Mouse (Mus musculus): Measurements from ENCODE around the gene Gper1. TPM values are rescaled to one million over a fixed set of nuclear protein-coding genes. Genes with fewer than 3 reads are reported as not detected.

Gper1 gene
- polyA plus RNA-seq, 1 experiment from 2014 or later = 2.1 TPM

DNA sequence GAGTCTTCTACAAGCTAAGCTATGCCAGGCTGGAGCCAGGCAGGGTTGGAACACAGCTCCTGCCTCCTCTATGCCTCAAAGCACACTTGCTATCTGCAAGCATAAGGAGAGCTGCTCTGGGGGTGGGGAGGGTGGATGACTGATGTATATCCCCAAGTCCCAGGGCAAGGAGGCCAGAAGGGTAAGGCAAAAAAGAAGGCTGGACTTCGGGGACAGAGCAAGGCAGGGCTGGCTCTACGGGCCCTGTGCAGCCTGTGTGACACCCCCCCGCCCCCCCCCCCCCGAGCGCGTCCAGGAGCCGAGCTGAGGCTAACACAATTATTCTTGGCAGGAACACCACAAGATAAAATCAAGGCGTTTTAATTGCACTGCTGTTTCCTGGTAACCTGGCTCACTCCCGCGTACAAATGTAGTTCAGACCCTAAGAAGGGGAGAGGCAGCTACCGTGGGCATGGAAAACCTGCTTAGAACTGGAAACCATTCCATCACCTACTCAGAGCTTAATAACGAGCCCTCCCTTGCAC lies 6.9 kb downstream of the Gper1 start:
- Histone ChIP-seq H3K4me3 (ENCODE audit: low read depth, low read length) (no peak overlapping the region), H3K27me3 (replicated peaks; ENCODE audit: control insufficient read depth, insufficient read depth, low read length) (no peaks in the 10 kb centered on the region), H3K27ac (ENCODE audit: low read depth) (no peak overlapping the region), H3K9ac (ENCODE audit: low read length) (no peak overlapping the region), H3K36me3 (ENCODE audit: control insufficient read depth, insufficient read depth, low read length) (no peaks in the 10 kb centered on the region), H3K4me2 (ENCODE audit: low read length) (no peak overlapping the region), H3K9me3 (ENCODE audit: control insufficient read depth, low read length) (no peaks in the 10 kb centered on the region), H3K4me1 (replicated peaks; ENCODE audit: control insufficient read depth, insufficient read depth, low read length) (peaks cover 9% of the 10 kb centered on the region; the same call in 1 of the 2 replicates)
- ATAC-seq (replicated peaks; ENCODE audit: low FRiP score, low TSS enrichment, low read depth) (no peak; the same call in 1 of the 2 replicates), DNase-seq (ENCODE audit: low spot score) (no peak)
- WGBS = 28% methylated on average over 12 of the region's 12 CpGs

DNA sequence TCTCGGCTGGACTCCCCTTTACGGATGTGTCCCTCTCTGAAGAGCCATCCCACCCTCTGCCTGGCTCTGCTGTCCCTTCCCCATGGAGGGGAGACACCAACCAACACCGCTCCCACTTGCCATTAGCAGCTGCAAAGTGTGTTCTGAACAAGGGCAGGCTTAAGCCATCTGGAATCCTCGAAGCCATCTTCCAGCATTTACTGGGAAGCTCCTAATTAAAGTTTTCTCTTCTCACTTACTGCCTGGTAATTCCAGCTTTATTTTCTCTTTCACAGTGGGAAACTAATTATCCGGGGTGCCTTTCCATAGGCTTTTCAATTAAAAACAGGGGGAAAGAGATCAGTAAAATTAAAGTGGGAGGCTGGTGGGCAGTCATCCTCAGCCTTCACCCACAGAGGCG lies 9.4 kb downstream of the Gper1 start:
- Histone ChIP-seq H3K4me3 (ENCODE audit: low read depth, low read length) (no peak overlapping the region), H3K9me3 (ENCODE audit: control insufficient read depth, low read length) (no peaks in the 10 kb centered on the region), H3K36me3 (ENCODE audit: control insufficient read depth, insufficient read depth, low read length) (no peaks in the 10 kb centered on the region), H3K9ac (ENCODE audit: low read length) (no peak overlapping the region), H3K27me3 (replicated peaks; ENCODE audit: control insufficient read depth, insufficient read depth, low read length) (no peaks in the 10 kb centered on the region), H3K27ac (ENCODE audit: low read depth) (no peak overlapping the region), H3K4me1 (replicated peaks; ENCODE audit: control insufficient read depth, insufficient read depth, low read length) (peaks cover 9% of the 10 kb centered on the region; the same call in 1 of the 2 replicates), H3K4me2 (ENCODE audit: low read length) (no peak overlapping the region)
- DNase-seq (ENCODE audit: low spot score) = no peak
- ATAC-seq (replicated peaks; ENCODE audit: low FRiP score, low TSS enrichment, low read depth) = no peak
- 82% methylated on average over 6 of the region's 6 CpGs for WGBS

DNA sequence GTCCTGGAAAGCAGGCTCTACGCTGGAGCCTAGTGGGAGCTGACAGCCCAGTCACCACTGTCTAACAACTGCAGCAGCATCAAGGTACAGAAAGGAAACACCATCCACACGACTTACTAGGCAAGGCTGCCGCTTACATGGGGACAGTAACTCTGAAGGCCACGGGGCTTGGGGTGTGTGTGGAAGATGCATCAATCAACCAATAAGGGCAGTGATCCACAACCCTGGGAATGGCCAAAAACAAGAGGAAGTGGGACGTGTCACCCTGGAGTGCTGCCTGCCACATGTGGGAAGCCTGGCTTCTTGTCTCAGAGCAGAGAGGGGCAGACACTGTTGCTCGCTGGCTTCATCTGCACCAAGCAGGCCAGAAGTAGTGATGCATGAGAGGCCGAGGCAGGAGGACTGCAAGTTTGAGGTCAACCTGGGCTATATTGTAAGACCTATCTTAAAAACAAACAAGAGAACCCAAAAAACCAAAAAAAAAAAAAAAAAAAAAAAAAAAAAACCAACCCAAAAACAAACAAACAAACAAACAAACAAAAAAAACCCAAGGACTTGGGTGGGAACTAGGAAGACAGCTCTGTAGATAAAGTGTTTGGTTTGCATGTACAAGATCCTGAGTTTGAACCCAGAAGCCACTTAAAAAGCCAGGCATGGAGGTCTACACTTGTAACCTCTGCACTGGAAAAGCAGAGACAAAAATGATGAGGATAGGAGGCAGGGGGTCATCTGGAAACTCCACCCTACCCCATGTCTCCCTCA lies 10.0 kb downstream of the Gper1 start:
- 72% methylated on average over 7 of the region's 7 CpGs for WGBS
- no peak for ATAC-seq (replicated peaks; ENCODE audit: low FRiP score, low TSS enrichment, low read depth)
- peaks cover 9% of the 10 kb centered on the region; the same call in 1 of the 2 replicates for H3K4me1 ChIP-seq (replicated peaks; ENCODE audit: control insufficient read depth, insufficient read depth, low read length)

DNA sequence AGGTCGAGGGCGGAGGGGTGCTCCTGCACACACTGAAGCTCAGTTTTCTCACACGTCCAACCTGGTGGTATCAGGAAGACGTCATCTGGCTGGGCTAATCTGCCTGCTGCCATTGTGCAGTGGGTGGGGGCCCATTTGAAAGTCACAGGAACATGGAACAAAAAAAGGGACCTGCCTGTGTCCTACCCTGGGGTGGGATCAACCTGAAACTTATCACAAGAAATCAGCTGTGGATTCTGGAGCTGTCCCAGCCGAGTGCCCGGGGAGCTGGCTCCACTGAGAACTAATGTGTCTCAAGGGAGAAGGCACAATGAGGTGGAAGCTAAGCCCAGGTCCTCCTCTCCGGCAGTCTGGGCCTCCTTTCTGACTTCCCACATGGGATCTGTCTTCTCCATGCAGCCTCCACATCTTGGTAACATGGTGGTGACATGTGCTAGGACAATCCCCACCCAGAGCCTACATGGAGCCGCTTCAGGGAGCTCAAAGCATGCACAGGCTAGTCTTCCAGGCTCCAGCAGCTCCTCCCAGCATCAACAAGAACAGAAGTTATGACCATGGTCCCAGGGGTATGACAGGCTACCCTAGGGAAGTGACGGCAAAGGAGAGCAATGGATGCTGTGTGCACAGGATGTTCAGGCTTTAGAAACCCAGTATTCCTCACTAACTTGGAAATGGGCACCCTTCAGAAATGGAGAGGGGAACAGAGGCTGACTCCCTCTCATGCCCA lies 11.1 kb downstream of the Gper1 start:
- H3K9me3 ChIP-seq (ENCODE audit: control insufficient read depth, low read length) = no peaks in the 10 kb centered on the region
- no peaks in the 10 kb centered on the region for H3K36me3 ChIP-seq (ENCODE audit: control insufficient read depth, insufficient read depth, low read length)
- no peak overlapping the region for H3K4me2 ChIP-seq (ENCODE audit: low read length)
- ATAC-seq (replicated peaks; ENCODE audit: low FRiP score, low TSS enrichment, low read depth) (no peak), DNase-seq (ENCODE audit: low spot score) (no peak)
- H3K4me3 ChIP-seq (ENCODE audit: low read depth, low read length) = no peak overlapping the region
- H3K27ac ChIP-seq (ENCODE audit: low read depth) = no peak overlapping the region
- no peak overlapping the region for H3K9ac ChIP-seq (ENCODE audit: low read length)
- WGBS = 79% methylated on average over 9 of the region's 9 CpGs
- H3K4me1 ChIP-seq (replicated peaks; ENCODE audit: control insufficient read depth, insufficient read depth, low read length) = peaks cover 9% of the 10 kb centered on the region; the same call in 1 of the 2 replicates
- no peaks in the 10 kb centered on the region for H3K27me3 ChIP-seq (replicated peaks; ENCODE audit: control insufficient read depth, insufficient read depth, low read length)

More for the DNA sequence above, 10.0 kb downstream of the Gper1 start:
- no peaks in the 10 kb centered on the region for H3K9me3 ChIP-seq (ENCODE audit: control insufficient read depth, low read length)
- no peak overlapping the region for H3K27ac ChIP-seq (ENCODE audit: low read depth)
- no peak overlapping the region for H3K9ac ChIP-seq (ENCODE audit: low read length)
- no peak overlapping the region for H3K4me3 ChIP-seq (ENCODE audit: low read depth, low read length)
- no peaks in the 10 kb centered on the region for H3K27me3 ChIP-seq (replicated peaks; ENCODE audit: control insufficient read depth, insufficient read depth, low read length)
- no peak overlapping the region for H3K4me2 ChIP-seq (ENCODE audit: low read length)
- H3K36me3 ChIP-seq (ENCODE audit: control insufficient read depth, insufficient read depth, low read length) = no peaks in the 10 kb centered on the region
- no peak for DNase-seq (ENCODE audit: low spot score)

DNA sequence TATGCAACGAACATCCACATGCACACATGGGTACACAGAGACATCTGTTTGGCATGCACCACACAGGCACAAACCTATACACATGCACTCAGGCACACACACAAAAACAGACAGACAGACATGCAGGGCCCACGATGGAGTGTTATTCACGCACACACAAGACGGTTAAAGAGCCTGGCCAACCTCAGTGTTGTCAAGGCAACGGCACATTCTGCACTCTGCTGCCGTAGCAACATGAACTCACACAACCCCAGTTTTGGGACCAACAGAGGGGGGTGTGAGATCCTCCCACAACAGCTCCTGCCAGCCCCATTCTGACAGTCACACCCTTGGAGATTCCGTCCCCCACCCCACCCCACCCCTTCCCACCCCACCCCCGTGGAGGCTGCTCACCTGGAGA lies 12.0 kb downstream of the Gper1 start:
- Histone ChIP-seq H3K4me2 (ENCODE audit: low read length) (no peak overlapping the region), H3K27me3 (replicated peaks; ENCODE audit: control insufficient read depth, insufficient read depth, low read length) (no peaks in the 10 kb centered on the region), H3K27ac (ENCODE audit: low read depth) (no peak overlapping the region), H3K9me3 (ENCODE audit: control insufficient read depth, low read length) (no peaks in the 10 kb centered on the region), H3K4me3 (ENCODE audit: low read depth, low read length) (no peak overlapping the region), H3K9ac (ENCODE audit: low read length) (no peak overlapping the region), H3K4me1 (replicated peaks; ENCODE audit: control insufficient read depth, insufficient read depth, low read length) (peaks cover 5% of the 10 kb centered on the region; the same call in 1 of the 2 replicates), H3K36me3 (ENCODE audit: control insufficient read depth, insufficient read depth, low read length) (no peaks in the 10 kb centered on the region)
- DNase-seq (ENCODE audit: low spot score) = no peak
- 46% methylated on average over 8 of the region's 8 CpGs for WGBS
- no peak for ATAC-seq (replicated peaks; ENCODE audit: low FRiP score, low TSS enrichment, low read depth)

DNA sequence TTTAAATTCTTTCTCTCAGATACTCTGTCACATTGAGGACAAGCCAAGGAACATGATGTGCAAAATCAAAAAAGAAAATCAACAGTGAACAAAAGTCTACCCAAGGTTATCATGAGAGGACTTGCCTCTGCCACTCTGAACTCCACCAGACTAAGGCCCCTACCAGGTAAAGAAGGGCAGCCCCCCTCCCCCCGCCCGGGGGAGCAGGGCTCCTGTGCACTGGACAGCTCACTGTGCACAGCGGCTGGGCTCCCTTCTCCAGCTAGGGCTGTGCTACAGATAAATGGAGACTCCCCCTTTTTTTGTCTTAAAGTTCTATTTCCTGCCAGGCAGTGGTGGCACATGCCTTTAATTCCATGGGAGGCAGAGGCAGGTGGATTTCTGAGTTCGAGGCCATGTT lies 14.8 kb downstream of the Gper1 start:
- Histone ChIP-seq H3K9ac (ENCODE audit: low read length) (no peak overlapping the region), H3K36me3 (ENCODE audit: control insufficient read depth, insufficient read depth, low read length) (no peaks in the 10 kb centered on the region), H3K4me1 (replicated peaks; ENCODE audit: control insufficient read depth, insufficient read depth, low read length) (no peaks in the 10 kb centered on the region), H3K4me3 (ENCODE audit: low read depth, low read length) (no peak overlapping the region), H3K27me3 (replicated peaks; ENCODE audit: control insufficient read depth, insufficient read depth, low read length) (no peaks in the 10 kb centered on the region), H3K9me3 (ENCODE audit: control insufficient read depth, low read length) (no peaks in the 10 kb centered on the region), H3K27ac (ENCODE audit: low read depth) (no peak overlapping the region), H3K4me2 (ENCODE audit: low read length) (no peak overlapping the region)
- DNase-seq (ENCODE audit: low spot score) (no peak), ATAC-seq (replicated peaks; ENCODE audit: low FRiP score, low TSS enrichment, low read depth) (no peak)
- 94% methylated on average over 4 of the region's 4 CpGs for WGBS

DNA sequence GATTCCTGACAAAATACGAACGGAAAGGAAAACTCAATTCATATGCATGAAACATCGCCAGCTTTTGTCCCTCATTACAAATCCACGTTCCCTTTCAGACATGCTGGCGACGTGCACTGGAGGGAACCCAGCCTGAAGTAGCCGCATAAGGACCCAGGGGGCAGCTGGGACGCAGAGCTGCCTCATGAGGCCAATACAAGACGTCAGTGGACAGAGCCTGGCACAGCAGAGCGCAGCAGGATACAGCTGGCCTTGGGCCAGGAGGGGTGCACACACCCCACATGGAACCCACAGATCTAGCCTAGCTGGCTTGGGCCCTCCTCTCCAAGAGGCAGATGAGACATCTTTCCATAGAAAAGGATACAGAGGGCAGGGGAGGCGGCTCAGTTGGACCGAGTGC lies 15.5 kb downstream of the Gper1 start:
- no peaks in the 10 kb centered on the region for H3K9me3 ChIP-seq (ENCODE audit: control insufficient read depth, low read length)
- H3K27ac ChIP-seq (ENCODE audit: low read depth) = no peak overlapping the region
- no peaks in the 10 kb centered on the region for H3K27me3 ChIP-seq (replicated peaks; ENCODE audit: control insufficient read depth, insufficient read depth, low read length)
- DNase-seq (ENCODE audit: low spot score) (no peak), ATAC-seq (replicated peaks; ENCODE audit: low FRiP score, low TSS enrichment, low read depth) (no peak)
- no peak overlapping the region for H3K4me3 ChIP-seq (ENCODE audit: low read depth, low read length)
- no peak overlapping the region for H3K9ac ChIP-seq (ENCODE audit: low read length)
- H3K4me1 ChIP-seq (replicated peaks; ENCODE audit: control insufficient read depth, insufficient read depth, low read length) = no peaks in the 10 kb centered on the region
- H3K36me3 ChIP-seq (ENCODE audit: control insufficient read depth, insufficient read depth, low read length) = no peaks in the 10 kb centered on the region
- no peak overlapping the region for H3K4me2 ChIP-seq (ENCODE audit: low read length)
- WGBS = 87% methylated on average over 12 of the region's 12 CpGs

DNA sequence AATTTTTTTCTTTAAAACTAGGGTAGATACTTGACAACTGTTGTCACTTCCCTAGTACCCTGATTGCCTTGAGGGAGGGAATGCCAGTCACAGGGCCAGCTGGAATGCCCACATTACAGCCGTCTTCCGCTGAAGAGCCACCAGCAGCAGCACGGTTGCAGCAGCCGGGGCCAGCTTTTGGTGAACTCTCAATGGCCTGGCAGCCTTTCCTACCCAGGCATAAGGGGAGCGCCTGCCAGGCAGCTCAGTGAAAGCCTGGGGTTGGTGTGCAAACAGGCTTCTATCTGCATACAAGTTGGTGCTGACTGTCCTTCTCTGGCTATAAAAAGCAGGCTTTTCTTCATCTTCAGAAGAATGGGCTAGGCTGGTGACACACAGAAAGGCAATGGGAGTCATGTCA lies 17.5 kb downstream of the Gper1 start:
- no peak overlapping the region for H3K9ac ChIP-seq (ENCODE audit: low read length)
- H3K4me2 ChIP-seq (ENCODE audit: low read length) = no peak overlapping the region
- H3K36me3 ChIP-seq (ENCODE audit: control insufficient read depth, insufficient read depth, low read length) = no peaks in the 10 kb centered on the region
- H3K4me3 ChIP-seq (ENCODE audit: low read depth, low read length) = no peak overlapping the region
- H3K4me1 ChIP-seq (replicated peaks; ENCODE audit: control insufficient read depth, insufficient read depth, low read length) = no peaks in the 10 kb centered on the region
- WGBS = 89% methylated on average over 5 of the region's 5 CpGs
- no peak overlapping the region for H3K27ac ChIP-seq (ENCODE audit: low read depth)
- DNase-seq (ENCODE audit: low spot score) (no peak), ATAC-seq (replicated peaks; ENCODE audit: low FRiP score, low TSS enrichment, low read depth) (no peak)
- no peaks in the 10 kb centered on the region for H3K27me3 ChIP-seq (replicated peaks; ENCODE audit: control insufficient read depth, insufficient read depth, low read length)
- H3K9me3 ChIP-seq (ENCODE audit: control insufficient read depth, low read length) = no peaks in the 10 kb centered on the region

Measured in intestine, embryonic 14.5 days (tissue).